Mouse (Mus musculus) kidney, embryonic 16.5 days (tissue): Measurements from ENCODE around the gene Cmpk1. TPM values are rescaled to one million over a fixed set of nuclear protein-coding genes. Genes with fewer than 3 reads are reported as not detected.

Experiments
- ATAC-seq: fragments of 200-750 bp; cut with Nextera tagmentation; 2 replicates; pipeline ENCODE4 v1.8.0; 2017; ENCODE audit warnings: moderate TSS enrichment; ENCODE audit not compliant: low FRiP score, low TSS enrichment
- H3K27ac ChIP-seq: fragments of 300-500 bp; sonication (generic); 2 replicates; pipeline ENCODE4 v1.5.1; 2014; ENCODE audit warnings: low read length
- H3K27me3 ChIP-seq: fragments of 300-500 bp; sonication (generic); 2 replicates; pipeline ENCODE4 v1.6.1; 2014; ENCODE audit warnings: low read length, control low read depth, mixed read lengths; ENCODE audit not compliant: insufficient read depth
- H3K36me3 ChIP-seq: fragments of 300-500 bp; sonication (generic); 2 replicates; pipeline ENCODE4 v1.6.1; 2014; ENCODE audit warnings: low read length, control low read depth, mixed read lengths; ENCODE audit not compliant: insufficient read depth
- H3K4me1 ChIP-seq: fragments of 300-500 bp; sonication (generic); 2 replicates; pipeline ENCODE4 v1.6.1; 2014; ENCODE audit warnings: low read length, control low read depth, mixed read lengths; ENCODE audit not compliant: insufficient read depth
- H3K4me2 ChIP-seq: fragments of 300-500 bp; sonication (generic); replicated peaks from 2 replicates; pipeline ENCODE4 v1.6.1; 2014; ENCODE audit warnings: low read depth, low read length
- H3K4me3 ChIP-seq: fragments of 300-500 bp; sonication (generic); 2 replicates; pipeline ENCODE4 v1.5.1; 2014; ENCODE audit warnings: mild to moderate bottlenecking, low read length
- H3K9ac ChIP-seq: fragments of 300-500 bp; sonication (generic); replicated peaks from 2 replicates; pipeline ENCODE4 v1.6.1; 2014; ENCODE audit warnings: low read length
- H3K9me3 ChIP-seq: fragments of 300-500 bp; sonication (generic); 2 replicates; pipeline ENCODE4 v1.6.1; 2016; ENCODE audit warnings: low read length, control low read depth
- WGBS: fragments of 180-500 bp; shearing (Covaris S2); extraction: QIAGEN DNeasy Blood & Tissue Kit; methylation state at CpG from one replicate; pipeline ENCODE4 v1.1.7; 2014; 5-methylcytosine and 5-hydroxymethylcytosine counted together
- polyA plus RNA-seq: library from polyadenylated mRNA; unstranded; fragments of >200 nt; fragmentation: Nextera tagmentation; extraction: Ambion mirVana; gene quantifications from 2 replicates; pipeline ENCODE4 v1.2.1, GENCODE M21; 2015

Cmpk1 gene
- polyA plus RNA-seq, 1 experiment from 2014 or later, result 89.1 TPM

- no peak for ATAC-seq
- Histone ChIP-seq H3K4me1 (no peaks in the 10 kb centered on the region), H3K27ac (no peak overlapping the region), H3K36me3 (no peaks in the 10 kb centered on the region), H3K9me3 (no peaks in the 10 kb centered on the region), H3K4me2 (no peak overlapping the region), H3K27me3 (peaks cover 8% of the 10 kb centered on the region; the same call in 1 of the 2 replicates), H3K4me3 (no peak overlapping the region), H3K9ac (no peak overlapping the region)
- 85% methylated on average over 6 of the region's 6 CpGs for WGBS
Measured at GRCm38 (mm10) chr4:114934188-114934587, 52.9 kb downstream of the Cmpk1 start.

GRCm38 (mm10) chr4:114932747-114933146 lies 54.3 kb downstream of the Cmpk1 start:
- H3K4me3 ChIP-seq, result no peak overlapping the region
- 90% methylated on average over 4 of the region's 4 CpGs for WGBS
- H3K9ac ChIP-seq, result no peak overlapping the region
- no peaks in the 10 kb centered on the region for H3K9me3 ChIP-seq
- no peaks in the 10 kb centered on the region for H3K4me1 ChIP-seq
- peaks cover 20% of the 10 kb centered on the region for H3K27me3 ChIP-seq
- H3K27ac ChIP-seq, result no peak overlapping the region
- ATAC-seq, result no peak
- no peaks in the 10 kb centered on the region for H3K36me3 ChIP-seq
- no peak overlapping the region for H3K4me2 ChIP-seq

- Histone ChIP-seq H3K4me2 (no peak overlapping the region), H3K36me3 (no peaks in the 10 kb centered on the region), H3K9me3 (no peaks in the 10 kb centered on the region), H3K4me1 (peaks cover 13% of the 10 kb centered on the region), H3K9ac (no peak overlapping the region), H3K4me3 (no peak overlapping the region), H3K27ac (no peak overlapping the region), H3K27me3 (peaks cover 53% of the 10 kb centered on the region)
- no peak for ATAC-seq
- WGBS, result 40% methylated on average over 15 of the region's 15 CpGs
Measured at GRCm38 (mm10) chr4:114929155-114929554, 57.9 kb downstream of the Cmpk1 start.

GRCm38 (mm10) chr4:114925917-114926312 lies 61.1 kb downstream of the Cmpk1 start, which contains the start of gene Foxe3:
TSS of gene Foxe3 (minus strand) at chr4:114926013.
- Histone ChIP-seq H3K9me3 (no peaks in the 10 kb centered on the region), H3K36me3 (no peaks in the 10 kb centered on the region), H3K27ac (no peak within 1 kb of the TSS), H3K4me3 (peak within 1 kb of the TSS; percentile 52), H3K27me3 (peaks cover 74% of the 10 kb centered on the region), H3K4me1 (peaks cover 13% of the 10 kb centered on the region), H3K9ac (peak within 1 kb of the TSS; percentile 46), H3K4me2 (peak within 1 kb of the TSS; percentile 83)
- under 1% methylated on average over 25 of the region's 25 CpGs for WGBS
- no peak for ATAC-seq

- H3K27ac ChIP-seq, result no peak overlapping the region
- peak; percentile 57 for ATAC-seq
- WGBS, result under 1% methylated on average over 116 of the region's 125 CpGs
Measured at GRCm38 (mm10) chr4:114924971-114925916, 61.8 kb downstream of the Cmpk1 start.

GRCm38 (mm10) chr4:114917091-114917490 lies 70.0 kb downstream of the Cmpk1 start:
- no peak for ATAC-seq
- Histone ChIP-seq H3K36me3 (no peaks in the 10 kb centered on the region), H3K27ac (no peak overlapping the region), H3K4me3 (no peak overlapping the region), H3K9me3 (no peaks in the 10 kb centered on the region), H3K4me2 (no peak overlapping the region), H3K4me1 (peaks cover 17% of the 10 kb centered on the region), H3K9ac (no peak overlapping the region), H3K27me3 (peaks cover 41% of the 10 kb centered on the region)
- WGBS, result 39% methylated on average over 2 of the region's 2 CpGs

More at GRCm38 (mm10) chr4:114924971-114925916, 61.8 kb downstream of the Cmpk1 start:
- H3K4me3 ChIP-seq, result peak overlapping the region; percentile 52
- H3K9ac ChIP-seq, result peak overlapping the region; percentile 46
- H3K4me1 ChIP-seq, result peaks cover 13% of the 10 kb centered on the region
- H3K36me3 ChIP-seq, result no peaks in the 10 kb centered on the region
- H3K27me3 ChIP-seq, result peaks cover 69% of the 10 kb centered on the region
- H3K9me3 ChIP-seq, result no peaks in the 10 kb centered on the region
- peak overlapping the region; percentile 83 for H3K4me2 ChIP-seq

- H3K4me1 ChIP-seq, result peaks cover 17% of the 10 kb centered on the region
- no peak overlapping the region for H3K27ac ChIP-seq
- H3K9me3 ChIP-seq, result no peaks in the 10 kb centered on the region
- H3K4me3 ChIP-seq, result no peak overlapping the region
- peaks cover 48% of the 10 kb centered on the region for H3K27me3 ChIP-seq
- no peak overlapping the region for H3K9ac ChIP-seq
- 59% methylated on average over 4 of the region's 4 CpGs for WGBS
- no peak overlapping the region for H3K4me2 ChIP-seq
- ATAC-seq, result no peak
- H3K36me3 ChIP-seq, result no peaks in the 10 kb centered on the region
Measured at GRCm38 (mm10) chr4:114916056-114916455, 71.0 kb downstream of the Cmpk1 start.

- Histone ChIP-seq H3K4me2 (peak overlapping the region; percentile 44; the same call in 1 of the 2 replicates), H3K9ac (no peak overlapping the region), H3K4me1 (peaks cover 17% of the 10 kb centered on the region), H3K27me3 (peaks cover 59% of the 10 kb centered on the region), H3K9me3 (no peaks in the 10 kb centered on the region), H3K27ac (no peak overlapping the region), H3K4me3 (no peak overlapping the region; the same call in 1 of the 2 replicates), H3K36me3 (no peaks in the 10 kb centered on the region)
- 9% methylated on average over 13 of the region's 13 CpGs for WGBS
- no peak for ATAC-seq
Measured at GRCm38 (mm10) chr4:114913594-114913962, 73.5 kb downstream of the Cmpk1 start.

- Histone ChIP-seq H3K9ac (peak overlapping the region; percentile 27; the same call in 1 of the 2 replicates), H3K27me3 (peaks cover 62% of the 10 kb centered on the region), H3K4me3 (peak overlapping the region; percentile 28), H3K27ac (no peak overlapping the region), H3K4me1 (peaks cover 19% of the 10 kb centered on the region), H3K4me2 (peak overlapping the region; percentile 44), H3K9me3 (no peaks in the 10 kb centered on the region), H3K36me3 (no peaks in the 10 kb centered on the region)
- 16% methylated on average over 35 of the region's 35 CpGs for WGBS
- ATAC-seq, result no peak
Measured at GRCm38 (mm10) chr4:114912705-114913593, 74.1 kb downstream of the Cmpk1 start.
